Mouse (Mus musculus) liver, embryonic 14.5 days (tissue): ENCODE measurements at regions not wholly inside any gene's neighbourhood (a gene's known extent, or its start where the extent isn't known, plus 50 kb on each side); places are given as distances from the start of the nearest gene placed in this dataset.

Source experiments
- ATAC-seq: fragments of 200-750 bp; cut with Nextera tagmentation; 2 replicates; pipeline ENCODE4 v1.8.0; 2017; ENCODE audit warnings: moderate number of reproducible peaks, mild to moderate bottlenecking, moderate library complexity; ENCODE audit not compliant: insufficient read depth
- DNase-seq, 3 experiments: peaks; one replicate each; pipeline ENCODE4 v3.0.0-alpha.2; 2012 to 2013; ENCODE audit warnings: low read depth in 3 of 3, low spot score in 3 of 3
- H3K27ac ChIP-seq: fragments of 300-500 bp; sonication (generic); 2 replicates; pipeline ENCODE4 v1.5.1; 2014; ENCODE audit warnings: moderate library complexity, mild to moderate bottlenecking, control low read depth, inconsistent platforms
- H3K27me3 ChIP-seq: fragments of 300-500 bp; sonication (generic); 2 replicates; pipeline ENCODE4 v1.6.1; 2014; ENCODE audit warnings: mild to moderate bottlenecking, low read length, moderate library complexity; ENCODE audit not compliant: control insufficient read depth, insufficient read depth
- H3K36me3 ChIP-seq: fragments of 300-500 bp; sonication (generic); replicated peaks from 2 replicates; pipeline ENCODE4 v1.6.1; 2014; ENCODE audit warnings: low read depth; ENCODE audit not compliant: control insufficient read depth, insufficient read depth
- H3K4me1 ChIP-seq, 2 experiments: fragments of 200-500 bp in 1 of 2; fragments of 300-500 bp in 1 of 2; sonication (generic) in 1 of 2; replicated peaks; 2 replicates each; pipeline ENCODE4 v1.6.1; 2012 to 2014; ENCODE audit warnings: antibody characterized with exemption in 1 of 2, inconsistent platforms in 1 of 2, low read length in 1 of 2; ENCODE audit not compliant: control insufficient read depth in 2 of 2, insufficient read depth in 2 of 2
- H3K4me2 ChIP-seq: fragments of 300-500 bp; sonication (generic); 2 replicates; pipeline ENCODE4 v1.6.1; 2014; ENCODE audit warnings: low read depth, mild to moderate bottlenecking, control low read depth, moderate library complexity
- H3K4me3 ChIP-seq, 2 experiments: fragments of 200-500 bp in 1 of 2; fragments of 300-500 bp in 1 of 2; sonication (generic) in 1 of 2; 2 replicates each; pipeline ENCODE4 v1.5.1; 2012 to 2014; ENCODE audit warnings: low read depth in 2 of 2, low read length in 2 of 2, mild to moderate bottlenecking in 2 of 2, control low read depth in 1 of 2, inconsistent platforms in 1 of 2, moderate library complexity in 1 of 2; ENCODE audit not compliant: insufficient read depth in 1 of 2
- H3K9ac ChIP-seq: fragments of 300-500 bp; sonication (generic); replicated peaks from 2 replicates; pipeline ENCODE4 v1.6.1; 2014; ENCODE audit warnings: mild to moderate bottlenecking, control low read depth, moderate library complexity
- H3K9me3 ChIP-seq: fragments of 300-500 bp; sonication (generic); 2 replicates; pipeline ENCODE4 v1.6.1; 2016; ENCODE audit warnings: low read length, mixed read lengths; ENCODE audit not compliant: control insufficient read depth
- CTCF ChIP-seq: IDR thresholded peaks from 2 replicates; pipeline ENCODE4 v1.5.1; 2016; ENCODE audit warnings: antibody characterized with exemption, low read depth, control low read depth
- EP300 ChIP-seq: IDR thresholded peaks from 2 replicates; pipeline ENCODE4 v1.6.1; 2016; ENCODE audit warnings: antibody characterized with exemption, low read depth
- WGBS: fragments of 180-500 bp; shearing (Covaris S2); extraction: QIAGEN DNeasy Blood & Tissue Kit; methylation state at CpG from one replicate; pipeline ENCODE4 v1.1.7; 2014; ENCODE audit not compliant: insufficient replicate concordance; 5-methylcytosine and 5-hydroxymethylcytosine counted together

- Histone ChIP-seq H3K27ac (no peak overlapping the region), H3K27me3 (no peaks in the 10 kb centered on the region), H3K36me3 (no peaks in the 10 kb centered on the region), H3K4me3 (no peak overlapping the region), H3K4me1 (peaks cover 0 to 10% of the 10 kb centered on the region in 2 experiments; a peak in 2 of 4 replicates), H3K9ac (no peak overlapping the region), H3K9me3 (no peaks in the 10 kb centered on the region), H3K4me2 (no peak overlapping the region)
- DNase-seq (no peak), ATAC-seq (no peak)
- no peak for TF ChIP-seq CTCF
- no peak for TF ChIP-seq EP300
- WGBS, result 62% methylated on average over 8 of the region's 8 CpGs
Measured at GRCm38 (mm10) chr13:107850907-107851560, 193.2 kb upstream of the Smim15 start.

GRCm38 (mm10) chr13:107848871-107849270 lies 195.4 kb upstream of the Smim15 start:
- DNase-seq (no peak), ATAC-seq (no peak)
- H3K4me3 ChIP-seq, result no peak overlapping the region
- 54% methylated on average over 7 of the region's 7 CpGs for WGBS
- H3K27me3 ChIP-seq, result no peaks in the 10 kb centered on the region
- no peak overlapping the region for H3K9ac ChIP-seq
- no peak overlapping the region for H3K27ac ChIP-seq
- no peaks in the 10 kb centered on the region for H3K36me3 ChIP-seq
- no peaks in the 10 kb centered on the region for H3K9me3 ChIP-seq
- peaks cover 0 to 10% of the 10 kb centered on the region in 2 experiments; a peak in 2 of 4 replicates for H3K4me1 ChIP-seq
- no peak overlapping the region for H3K4me2 ChIP-seq
- TF ChIP-seq CTCF (no peak), EP300 (no peak)

GRCm38 (mm10) chr13:107847179-107848012 lies 196.8 kb upstream of the Smim15 start:
- DNase-seq (no peak), ATAC-seq (no peak)
- 42% methylated on average over 18 of the region's 18 CpGs for WGBS
- Histone ChIP-seq H3K36me3 (no peaks in the 10 kb centered on the region), H3K27ac (no peak overlapping the region), H3K9me3 (no peaks in the 10 kb centered on the region), H3K4me2 (no peak overlapping the region), H3K4me3 (no peak overlapping the region), H3K9ac (no peak overlapping the region), H3K27me3 (no peaks in the 10 kb centered on the region), H3K4me1 (peaks cover 0 to 12% of the 10 kb centered on the region in 2 experiments; a peak in 2 of 4 replicates)
- TF ChIP-seq CTCF (no peak), EP300 (no peak)

GRCm38 (mm10) chr13:107846621-107847178 lies 197.5 kb upstream of the Smim15 start:
- no peak for DNase-seq
- Histone ChIP-seq H3K9ac (no peak overlapping the region), H3K9me3 (no peaks in the 10 kb centered on the region), H3K4me3 (no peak overlapping the region), H3K36me3 (no peaks in the 10 kb centered on the region), H3K27me3 (no peaks in the 10 kb centered on the region), H3K4me1 (peaks cover 0 to 12% of the 10 kb centered on the region in 2 experiments; a peak in 2 of 4 replicates), H3K4me2 (no peak overlapping the region), H3K27ac (no peak overlapping the region)
- TF ChIP-seq EP300, result no peak
- TF ChIP-seq CTCF, result no peak
- ATAC-seq, result no peak
- WGBS, result 66% methylated on average over 10 of the region's 10 CpGs

GRCm38 (mm10) chr13:107845838-107846237 lies 198.4 kb upstream of the Smim15 start:
- TF ChIP-seq EP300 (no peak), CTCF (no peak)
- no peaks in the 10 kb centered on the region for H3K36me3 ChIP-seq
- H3K9me3 ChIP-seq, result no peaks in the 10 kb centered on the region
- DNase-seq (no peak), ATAC-seq (no peak)
- H3K4me3 ChIP-seq, result no peak overlapping the region
- peaks cover 0 to 12% of the 10 kb centered on the region in 2 experiments; a peak in 2 of 4 replicates for H3K4me1 ChIP-seq
- H3K27me3 ChIP-seq, result no peaks in the 10 kb centered on the region
- 62% methylated on average over 4 of the region's 4 CpGs for WGBS
- no peak overlapping the region for H3K4me2 ChIP-seq
- H3K27ac ChIP-seq, result no peak overlapping the region
- H3K9ac ChIP-seq, result no peak overlapping the region
